Mouse (Mus musculus): Measurements from ENCODE around the gene 0610040J01Rik.
A peak's percentile ranks its signal among the peaks of the same experiment; 100 is the strongest.

0610040J01Rik gene

GRCm38 (mm10) chr5:63906149-63907093 lies 94.3 kb downstream of the 0610040J01Rik start:
- DNase-seq = peak; percentile 89

DNA sequence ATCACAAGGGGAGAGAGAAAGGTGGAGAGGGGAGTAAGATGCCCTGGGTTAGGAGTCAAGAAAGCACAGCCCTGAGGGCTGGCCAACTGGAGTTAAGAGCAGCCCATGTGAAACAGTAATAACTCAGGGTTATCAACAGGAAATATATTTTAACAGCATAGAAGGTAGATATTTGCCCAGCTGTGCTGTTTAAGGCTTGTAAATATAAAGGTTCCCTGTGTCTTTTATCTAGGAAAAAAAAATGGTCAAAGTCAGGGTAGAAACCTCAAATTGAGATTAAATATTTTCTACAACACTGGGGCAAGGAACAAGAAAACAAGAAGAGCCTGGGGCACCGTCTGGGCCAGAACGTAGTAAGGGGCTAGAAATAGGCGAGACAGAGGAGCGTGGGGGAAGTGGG lies 95.3 kb downstream of the 0610040J01Rik start:
- no peak for DNase-seq

GRCm38 (mm10) chr5:63910171-63910960 lies 98.2 kb downstream of the 0610040J01Rik start:
- DNase-seq = no peak

DNA sequence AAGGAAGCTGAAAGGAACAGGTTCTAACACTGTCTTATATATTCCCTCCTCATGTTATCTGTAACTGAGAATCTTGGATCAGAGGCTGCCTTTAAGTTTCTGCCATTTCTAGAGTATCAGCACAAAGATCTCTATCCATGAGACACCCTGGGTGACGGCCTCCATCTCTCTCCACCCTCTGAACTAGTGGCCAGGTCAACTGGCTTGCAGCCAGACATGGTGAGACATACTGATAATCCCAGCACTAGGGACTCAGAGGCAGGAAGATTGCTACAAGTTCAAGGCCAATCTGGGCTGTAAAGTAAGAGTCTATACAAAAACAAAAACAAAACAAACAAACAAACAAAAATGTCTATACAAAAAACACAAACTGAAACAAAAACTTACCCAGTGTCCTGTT lies 102.7 kb downstream of the 0610040J01Rik start:
- DNase-seq = no peak

- no peak for DNase-seq
Observed at GRCm38 (mm10) chr5:63916457-63917139, 104.4 kb downstream of the 0610040J01Rik start.

GRCm38 (mm10) chr5:63918201-63918600 lies 106.0 kb downstream of the 0610040J01Rik start:
- DNase-seq = peak; percentile 40

GRCm38 (mm10) chr5:63923305-63924025 lies 111.3 kb downstream of the 0610040J01Rik start:
- peak; percentile 47 for DNase-seq

DNA sequence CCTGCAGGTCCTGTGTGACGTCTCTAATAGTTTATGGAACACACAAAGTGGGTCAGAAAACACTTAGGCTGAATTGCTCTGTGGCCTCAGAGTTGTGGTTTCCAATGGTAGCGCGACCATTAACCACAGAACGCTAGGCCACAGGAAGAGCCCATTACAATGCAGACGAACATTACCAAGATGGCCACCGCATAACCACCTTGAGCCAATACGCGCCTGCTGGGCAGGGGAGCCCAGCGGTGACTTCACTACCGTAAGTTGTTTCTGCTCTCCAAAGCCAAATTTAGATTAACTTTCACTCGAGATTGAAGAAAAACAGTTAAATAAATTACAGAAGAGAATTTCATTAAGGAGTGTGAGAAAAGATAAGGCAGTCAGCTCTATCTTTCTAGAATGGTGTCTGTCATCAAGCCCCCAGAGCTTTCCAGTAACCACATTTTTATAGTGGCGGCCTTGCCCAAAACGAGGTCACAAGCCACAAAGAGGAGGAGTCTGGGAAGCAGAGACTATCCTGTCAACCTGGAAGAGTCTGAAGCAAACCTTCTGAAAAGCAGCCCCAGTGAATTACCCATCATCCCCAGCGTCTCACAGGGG lies 113.0 kb downstream of the 0610040J01Rik start:
- DNase-seq = no peak

DNA sequence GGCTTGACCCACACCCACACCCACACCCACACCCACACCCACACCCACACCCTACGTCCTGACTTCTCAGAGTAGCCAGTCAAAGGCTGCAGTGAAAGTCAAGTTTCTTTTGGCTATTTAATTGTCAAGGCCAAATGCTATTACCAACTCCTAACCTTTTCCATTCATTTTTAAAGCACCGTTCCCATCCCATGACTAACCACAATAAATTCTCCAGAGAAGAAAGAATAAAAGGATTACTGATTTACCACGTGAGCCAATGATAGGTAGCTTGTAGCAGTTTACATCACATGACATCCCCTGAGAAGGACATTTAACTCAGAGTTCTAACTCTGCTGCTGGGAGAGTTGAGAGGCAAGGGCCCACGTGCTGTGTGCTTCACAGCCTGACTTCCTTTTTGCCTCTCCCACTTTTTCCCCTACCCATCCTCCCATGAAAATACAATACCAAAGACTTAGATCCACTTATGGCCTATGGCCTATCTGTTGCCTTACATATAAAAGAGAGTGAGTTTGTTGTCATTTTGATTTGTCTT lies 118.7 kb downstream of the 0610040J01Rik start:
- no peak for DNase-seq

DNA sequence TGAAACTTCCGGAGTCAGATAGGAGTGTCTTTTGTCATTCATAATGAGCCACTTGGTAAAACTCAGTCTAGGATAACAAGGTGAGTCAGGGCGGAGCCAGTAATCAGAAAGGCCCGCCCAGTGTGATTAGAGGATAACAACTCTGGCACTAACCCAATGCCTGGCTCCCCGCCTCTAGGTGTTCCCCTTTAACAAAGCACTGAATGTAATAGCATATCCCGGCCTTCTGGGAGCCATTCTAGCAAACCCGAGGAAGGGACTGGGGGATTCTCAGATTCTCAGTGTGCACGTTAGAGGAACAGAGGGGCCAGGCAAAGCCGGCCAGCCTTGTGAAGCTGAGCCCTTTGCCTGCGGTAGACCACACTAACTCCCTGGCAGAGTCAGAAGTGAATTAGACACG lies 120.7 kb downstream of the 0610040J01Rik start:
- peak; percentile 65 for DNase-seq

GRCm38 (mm10) chr5:63935581-63935980 lies 123.4 kb downstream of the 0610040J01Rik start:
- no peak for DNase-seq

DNA sequence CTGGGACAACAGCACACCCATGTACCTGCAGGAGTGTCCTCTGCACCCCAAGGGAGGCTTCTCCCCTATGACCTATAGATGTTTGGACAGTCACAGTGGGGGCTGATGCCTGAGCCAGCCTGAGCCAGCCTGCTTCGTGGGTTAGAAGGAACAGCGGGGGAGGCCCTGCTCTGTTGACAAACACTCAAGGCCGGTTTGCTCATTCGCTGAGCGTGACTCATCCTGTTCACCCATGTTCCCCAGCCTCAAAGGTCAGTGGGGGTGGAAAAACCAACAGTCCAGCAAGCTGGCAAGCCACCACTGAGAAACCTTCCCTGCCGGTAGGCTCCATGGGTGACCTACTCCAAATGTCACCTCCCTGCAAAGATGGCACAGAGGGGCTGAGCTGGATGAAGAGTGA lies 124.6 kb downstream of the 0610040J01Rik start:
- peak; percentile 80 for DNase-seq

GRCm38 (mm10) chr5:63938575-63938974 lies 126.4 kb downstream of the 0610040J01Rik start:
- DNase-seq = peak; percentile 79

DNA sequence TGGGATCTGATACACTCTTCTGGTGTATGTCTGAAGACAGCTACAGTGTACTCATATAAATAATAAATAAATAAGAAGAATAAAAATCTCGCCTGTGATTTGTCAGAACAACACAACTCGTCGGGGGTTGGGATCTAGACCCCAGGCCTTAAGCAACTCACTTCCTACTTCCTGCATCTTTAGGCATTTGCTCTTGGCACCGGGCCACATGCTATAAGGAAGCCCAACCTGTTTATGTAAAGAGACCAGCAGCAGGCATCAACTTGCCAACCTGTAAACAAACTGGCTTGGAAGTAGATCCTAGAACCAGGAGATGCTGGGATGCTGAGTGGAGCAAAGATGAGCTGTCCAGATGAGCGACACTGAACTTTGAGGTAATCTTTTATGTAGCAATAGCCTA lies 129.7 kb downstream of the 0610040J01Rik start:
- DNase-seq = peak; percentile 22

DNA sequence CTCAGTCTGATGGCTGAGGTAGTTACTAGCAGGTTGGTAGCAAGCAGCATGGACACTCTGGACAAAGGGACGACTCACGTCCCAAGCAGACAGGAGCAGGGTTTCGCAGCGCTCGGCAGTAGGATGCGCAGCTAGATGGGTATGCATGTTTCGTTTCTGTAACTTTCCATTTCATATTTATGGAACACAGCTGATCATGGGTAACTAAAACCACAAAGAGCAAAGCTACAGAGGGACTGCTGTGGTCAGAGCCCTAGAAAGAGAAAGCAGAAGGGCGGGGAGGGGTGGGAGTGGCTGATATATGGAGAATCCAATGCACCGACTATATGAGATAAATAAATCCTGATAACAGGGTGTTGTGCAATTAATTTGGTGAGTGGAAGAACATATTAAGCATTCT lies 131.1 kb downstream of the 0610040J01Rik start:
- DNase-seq = no peak

DNA sequence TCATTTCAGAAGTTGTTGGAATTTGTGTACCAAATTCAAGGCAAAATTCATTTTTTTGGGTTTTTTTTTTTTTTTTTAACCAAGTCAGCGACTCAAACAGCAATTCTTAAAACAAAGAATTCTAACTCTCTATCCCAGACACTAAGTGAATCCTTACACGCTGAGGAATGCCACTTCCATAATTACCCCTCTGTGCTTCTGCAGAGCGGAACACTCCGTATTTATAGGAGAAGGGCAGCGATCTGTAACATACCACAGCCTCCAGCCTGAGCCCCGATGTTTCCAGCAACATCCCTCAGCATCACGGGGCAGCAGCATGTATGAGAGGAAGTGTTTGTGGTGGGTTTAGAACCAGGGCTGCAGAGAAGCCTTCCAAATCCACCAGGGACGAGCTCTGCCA lies 135.4 kb downstream of the 0610040J01Rik start:
- DNase-seq = no peak

- DNase-seq = peak; percentile 70
Observed at GRCm38 (mm10) chr5:63949195-63949594, 137.0 kb downstream of the 0610040J01Rik start.
